Mouse (Mus musculus): Measurements from ENCODE around the gene Ttc29.

Ttc29 gene

GRCm38 (mm10) chr8:78284805-78285204, 71.7 kb downstream of the Ttc29 start:
- no peak for DNase-seq

- no peak for DNase-seq
Measured at GRCm38 (mm10) chr8:78285366-78285765, 72.3 kb downstream of the Ttc29 start.

GRCm38 (mm10) chr8:78289374-78289971, 76.4 kb downstream of the Ttc29 start:
- DNase-seq = no peak

GRCm38 (mm10) chr8:78290274-78290673, 77.2 kb downstream of the Ttc29 start:
- DNase-seq = no peak

- no peak for DNase-seq
Measured at GRCm38 (mm10) chr8:78295494-78295893, 82.4 kb downstream of the Ttc29 start.

- DNase-seq = no peak
Measured at GRCm38 (mm10) chr8:78303579-78303978, 90.5 kb downstream of the Ttc29 start.

- no peak for DNase-seq
Measured at GRCm38 (mm10) chr8:78306604-78307003, 93.5 kb downstream of the Ttc29 start.

GRCm38 (mm10) chr8:78307131-78307530, 94.0 kb downstream of the Ttc29 start:
- DNase-seq = no peak

GRCm38 (mm10) chr8:78309539-78309938, 96.4 kb downstream of the Ttc29 start:
- DNase-seq = no peak

- DNase-seq = no peak
Measured at GRCm38 (mm10) chr8:78315576-78315975, 102.5 kb downstream of the Ttc29 start.

- DNase-seq = no peak
Measured at GRCm38 (mm10) chr8:78317666-78318065, 104.6 kb downstream of the Ttc29 start.

GRCm38 (mm10) chr8:78323391-78323790, 110.3 kb downstream of the Ttc29 start:
- no peak for DNase-seq

GRCm38 (mm10) chr8:78340689-78341529, 127.8 kb downstream of the Ttc29 start:
- DNase-seq = no peak

- no peak for DNase-seq
Measured at GRCm38 (mm10) chr8:78342151-78342550, 129.1 kb downstream of the Ttc29 start.

GRCm38 (mm10) chr8:78344006-78344405, 130.9 kb downstream of the Ttc29 start:
- DNase-seq = no peak

GRCm38 (mm10) chr8:78345705-78346104, 132.6 kb downstream of the Ttc29 start:
- DNase-seq = no peak

GRCm38 (mm10) chr8:78346131-78346621, 133.1 kb downstream of the Ttc29 start:
- no peak for DNase-seq

GRCm38 (mm10) chr8:78353902-78354301, 140.8 kb downstream of the Ttc29 start:
- no peak for DNase-seq

GRCm38 (mm10) chr8:78354801-78355200, 141.7 kb downstream of the Ttc29 start:
- no peak for DNase-seq

GRCm38 (mm10) chr8:78390756-78391155, 177.7 kb downstream of the Ttc29 start:
- no peak for DNase-seq

- no peak for DNase-seq
Measured at GRCm38 (mm10) chr8:78419272-78419671, 206.2 kb downstream of the Ttc29 start.

GRCm38 (mm10) chr8:78420101-78420503, 207.0 kb downstream of the Ttc29 start:
- peak in 1 of 2 experiments; percentile 6 for DNase-seq

GRCm38 (mm10) chr8:78423937-78424336, 210.8 kb downstream of the Ttc29 start:
- DNase-seq = no peak

- DNase-seq = no peak
Measured at GRCm38 (mm10) chr8:78426455-78426854, 213.4 kb downstream of the Ttc29 start.
